Mouse (Mus musculus) intestine, embryonic 15.5 days (tissue): Measurements from ENCODE around the gene Zkscan17. TPM values are rescaled to one million over a fixed set of nuclear protein-coding genes. Genes with fewer than 3 reads are reported as not detected.
"Not testable (repeated sequence)": the region's sequence is repeated elsewhere in the genome, so short reads cannot be mapped to it uniquely, and the experiment has no call there.

Experiments used
- ATAC-seq: fragments of 200-750 bp; cut with Nextera tagmentation; 2 replicates; pipeline ENCODE4 v1.8.0; 2017; ENCODE audit warnings: moderate TSS enrichment, moderate library complexity
- H3K27ac ChIP-seq: fragments of 300-500 bp; sonication (generic); 2 replicates; pipeline ENCODE4 v1.5.1; 2015; ENCODE audit warnings: mild to moderate bottlenecking, inconsistent platforms
- H3K27me3 ChIP-seq: fragments of 300-500 bp; sonication (generic); replicated peaks from 2 replicates; pipeline ENCODE4 v1.6.1; 2015; ENCODE audit warnings: inconsistent platforms
- H3K36me3 ChIP-seq: fragments of 300-500 bp; sonication (generic); 2 replicates; pipeline ENCODE4 v1.6.1; 2015; ENCODE audit warnings: inconsistent platforms
- H3K4me1 ChIP-seq: fragments of 300-500 bp; sonication (generic); replicated peaks from 2 replicates; pipeline ENCODE4 v1.6.1; 2015; ENCODE audit warnings: inconsistent platforms
- H3K4me2 ChIP-seq: fragments of 300-500 bp; sonication (generic); replicated peaks from 2 replicates; pipeline ENCODE4 v1.6.1; 2015; ENCODE audit warnings: mild to moderate bottlenecking, inconsistent platforms
- H3K4me3 ChIP-seq: fragments of 300-500 bp; sonication (generic); replicated peaks from 2 replicates; pipeline ENCODE4 v1.5.1; 2015; ENCODE audit warnings: inconsistent platforms
- H3K9ac ChIP-seq: fragments of 300-500 bp; sonication (generic); 2 replicates; pipeline ENCODE4 v1.6.1; 2015; ENCODE audit warnings: inconsistent platforms
- H3K9me3 ChIP-seq: fragments of 300-500 bp; sonication (generic); 2 replicates; pipeline ENCODE4 v1.6.1; 2016; ENCODE audit warnings: inconsistent platforms
- WGBS: fragments of 180-500 bp; shearing (Covaris S2); methylation state at CpG from one replicate; pipeline ENCODE4 v1.1.7; 2015; 5-methylcytosine and 5-hydroxymethylcytosine counted together
- polyA plus RNA-seq: library from polyadenylated mRNA; unstranded; fragments of >200 nt; fragmentation: Nextera tagmentation; extraction: Ambion mirVana; gene quantifications from 2 replicates; pipeline ENCODE4 v1.2.1, GENCODE M21; 2015

The Zkscan17 gene
- polyA plus RNA-seq, result 16.3 and 16.4 TPM in 2 replicates

- no peak for ATAC-seq
- WGBS, result 48% methylated on average over 8 of the region's 8 CpGs
- Histone ChIP-seq H3K4me2 (no peak within 1 kb of the TSS), H3K27ac (no peak within 1 kb of the TSS), H3K27me3 (no peaks in the 10 kb centered on the region), H3K9me3 (no peaks in the 10 kb centered on the region), H3K9ac (no peak within 1 kb of the TSS), H3K4me1 (no peaks in the 10 kb centered on the region), H3K36me3 (no peaks in the 10 kb centered on the region), H3K4me3 (no peak within 1 kb of the TSS)
These were observed at the start of gene Zkscan17 for GRCm38 (mm10) chr11:59526472-59527080. TSS of gene Zkscan17 (minus strand) at chr11:59526751.

GRCm38 (mm10) chr11:59576135-59576534, 49.6 kb upstream of the Zkscan17 start, which contains the start of gene Olfr222:
TSS of gene Olfr222 (minus strand) at chr11:59576235.
- not testable (repeated sequence) for H3K36me3 ChIP-seq, ATAC-seq, H3K4me1 ChIP-seq, H3K4me2 ChIP-seq, H3K27ac ChIP-seq, H3K9ac ChIP-seq, H3K4me3 ChIP-seq, H3K9me3 ChIP-seq
- H3K27me3 ChIP-seq, result peaks cover 15% of the 10 kb centered on the region

DNA sequence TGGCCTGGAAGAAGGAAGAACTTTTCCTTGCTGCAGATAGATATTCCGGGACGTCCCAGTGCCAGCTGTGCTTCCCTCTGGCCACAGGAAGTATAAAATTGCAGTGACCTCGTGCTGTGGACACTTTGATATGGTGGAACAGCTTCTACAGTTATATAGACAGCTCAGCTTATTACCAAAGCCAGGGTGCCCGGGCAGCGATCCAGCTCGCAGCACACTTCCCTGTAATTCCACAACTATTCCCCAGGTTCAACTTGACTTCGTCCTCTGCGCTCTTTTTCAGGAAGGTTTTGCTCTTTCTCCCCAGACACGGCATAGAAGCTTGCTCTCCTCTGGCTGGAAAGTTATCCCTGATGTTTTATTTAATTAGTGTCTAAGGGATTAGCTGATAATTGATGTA, 49.2 kb upstream of the Zkscan17 start:
- 54% methylated on average over 9 of the region's 9 CpGs for WGBS
- no peak for ATAC-seq
- Histone ChIP-seq H3K4me3 (no peak overlapping the region), H3K9ac (no peak overlapping the region), H3K4me1 (no peaks in the 10 kb centered on the region), H3K4me2 (no peak overlapping the region), H3K27ac (no peak overlapping the region), H3K36me3 (no peaks in the 10 kb centered on the region), H3K27me3 (peaks cover 19% of the 10 kb centered on the region), H3K9me3 (no peaks in the 10 kb centered on the region)

GRCm38 (mm10) chr11:59569306-59569705, 42.8 kb upstream of the Zkscan17 start:
- Histone ChIP-seq H3K4me3 (no peak overlapping the region), H3K4me1 (no peaks in the 10 kb centered on the region), H3K36me3 (no peaks in the 10 kb centered on the region), H3K4me2 (no peak overlapping the region), H3K27ac (no peak overlapping the region), H3K27me3 (peaks cover 14% of the 10 kb centered on the region), H3K9me3 (no peaks in the 10 kb centered on the region), H3K9ac (no peak overlapping the region)
- 66% methylated on average over 3 of the region's 3 CpGs for WGBS
- ATAC-seq, result no peak

GRCm38 (mm10) chr11:59562837-59563236, 36.3 kb upstream of the Zkscan17 start:
- no peaks in the 10 kb centered on the region for H3K27me3 ChIP-seq
- H3K9me3 ChIP-seq, result no peaks in the 10 kb centered on the region
- H3K36me3 ChIP-seq, result no peaks in the 10 kb centered on the region
- no peak overlapping the region for H3K4me3 ChIP-seq
- no peaks in the 10 kb centered on the region for H3K4me1 ChIP-seq
- H3K4me2 ChIP-seq, result no peak overlapping the region
- ATAC-seq, result no peak
- WGBS, result 74% methylated on average over 9 of the region's 9 CpGs
- H3K9ac ChIP-seq, result no peak overlapping the region
- H3K27ac ChIP-seq, result no peak overlapping the region

GRCm38 (mm10) chr11:59562336-59562735, 35.8 kb upstream of the Zkscan17 start:
- Histone ChIP-seq H3K4me2 (no peak overlapping the region), H3K4me3 (no peak overlapping the region), H3K36me3 (no peaks in the 10 kb centered on the region), H3K27ac (no peak overlapping the region), H3K4me1 (no peaks in the 10 kb centered on the region), H3K27me3 (no peaks in the 10 kb centered on the region), H3K9ac (no peak overlapping the region), H3K9me3 (no peaks in the 10 kb centered on the region)
- 94% methylated on average over 4 of the region's 4 CpGs for WGBS
- ATAC-seq, result no peak

DNA sequence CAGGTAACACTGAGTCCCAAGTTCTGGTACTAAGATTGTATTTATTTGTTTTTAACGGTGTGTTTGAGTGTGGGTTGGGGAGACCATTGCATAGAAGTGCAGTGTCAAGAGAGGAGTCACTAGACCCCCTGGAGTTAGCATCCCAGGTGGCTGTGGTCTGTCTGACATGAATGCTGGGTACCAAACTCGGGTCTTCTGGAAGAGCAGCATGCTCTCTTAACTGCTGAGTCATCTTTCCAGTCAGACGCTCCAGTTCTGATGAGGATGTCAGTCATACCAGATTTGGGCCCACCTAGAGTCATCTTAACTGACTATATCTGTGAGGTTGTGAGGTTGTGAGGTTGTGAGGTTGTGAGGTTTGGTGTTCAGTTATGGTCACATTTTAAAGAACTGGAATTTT, 34.4 kb upstream of the Zkscan17 start:
- no peak for ATAC-seq
- Histone ChIP-seq H3K4me1 (no peaks in the 10 kb centered on the region), H3K4me3 (no peak overlapping the region), H3K27ac (no peak overlapping the region), H3K36me3 (no peaks in the 10 kb centered on the region), H3K4me2 (no peak overlapping the region), H3K9me3 (no peaks in the 10 kb centered on the region), H3K27me3 (no peaks in the 10 kb centered on the region), H3K9ac (no peak overlapping the region)
- WGBS, result 69% methylated on average over 3 of the region's 3 CpGs

DNA sequence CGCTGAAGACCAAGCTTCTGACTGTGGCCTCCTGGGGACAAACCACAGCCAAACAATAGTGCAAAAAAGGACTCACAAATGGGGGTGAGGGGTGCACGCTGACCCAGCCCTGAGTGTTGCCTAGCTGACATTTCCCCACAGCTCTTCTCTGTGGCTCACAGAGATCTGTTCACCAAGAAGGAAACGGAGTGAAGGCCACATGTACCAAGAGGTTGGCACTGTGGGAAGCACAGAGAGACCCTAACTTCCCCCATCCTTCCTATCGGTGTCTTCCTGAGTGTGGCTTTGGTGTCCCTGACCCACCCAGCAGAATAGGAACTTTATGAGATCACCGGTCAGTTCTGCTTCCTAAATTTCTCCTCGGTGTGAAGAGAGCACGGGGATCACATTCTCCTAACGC, 28.0 kb upstream of the Zkscan17 start:
- H3K9ac ChIP-seq, result no peak overlapping the region
- H3K27me3 ChIP-seq, result no peaks in the 10 kb centered on the region
- 86% methylated on average over 8 of the region's 8 CpGs for WGBS
- H3K4me3 ChIP-seq, result no peak overlapping the region
- no peaks in the 10 kb centered on the region for H3K9me3 ChIP-seq
- H3K4me1 ChIP-seq, result 0 out of 2 replicates have a peak, but pooled peaks cover 5% of the 10 kb centered on the region
- no peak for ATAC-seq
- no peaks in the 10 kb centered on the region for H3K36me3 ChIP-seq
- H3K4me2 ChIP-seq, result no peak overlapping the region
- H3K27ac ChIP-seq, result no peak overlapping the region

DNA sequence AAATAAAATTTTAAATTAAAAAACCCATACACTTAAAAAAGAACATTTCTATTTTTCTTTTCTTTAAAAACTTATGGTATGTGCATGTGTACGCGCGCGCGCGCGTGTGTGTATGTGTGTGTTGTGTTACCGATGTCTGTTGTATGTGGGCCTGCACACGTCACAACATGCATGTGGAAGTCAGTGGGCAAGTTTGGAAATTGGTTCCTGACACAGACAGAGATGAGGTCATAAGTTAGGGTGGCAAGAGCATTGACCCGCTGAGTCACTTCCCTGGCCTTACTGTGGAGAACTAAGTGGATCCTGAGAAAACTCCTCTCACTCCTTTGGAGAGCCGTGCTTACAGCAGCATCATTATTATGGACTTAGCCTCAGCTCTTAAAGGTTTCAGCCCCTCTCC, 27.6 kb upstream of the Zkscan17 start:
- no peak for ATAC-seq
- Histone ChIP-seq H3K4me2 (no peak overlapping the region), H3K36me3 (no peaks in the 10 kb centered on the region), H3K27me3 (no peaks in the 10 kb centered on the region), H3K4me3 (no peak overlapping the region), H3K9me3 (no peaks in the 10 kb centered on the region), H3K4me1 (0 out of 2 replicates have a peak, but pooled peaks cover 5% of the 10 kb centered on the region), H3K9ac (no peak overlapping the region), H3K27ac (no peak overlapping the region)
- WGBS, result 94% methylated on average over 11 of the region's 11 CpGs

GRCm38 (mm10) chr11:59544005-59544404, 17.5 kb upstream of the Zkscan17 start:
- Histone ChIP-seq H3K27me3 (no peaks in the 10 kb centered on the region), H3K4me3 (no peak overlapping the region), H3K9me3 (no peaks in the 10 kb centered on the region), H3K36me3 (no peaks in the 10 kb centered on the region), H3K27ac (no peak overlapping the region), H3K4me1 (no peaks in the 10 kb centered on the region), H3K9ac (no peak overlapping the region), H3K4me2 (no peak overlapping the region)
- no peak for ATAC-seq
- 77% methylated on average over 9 of the region's 9 CpGs for WGBS

GRCm38 (mm10) chr11:59543376-59543775, 16.8 kb upstream of the Zkscan17 start:
- H3K9ac ChIP-seq, result no peak overlapping the region
- WGBS, result 76% methylated on average over 3 of the region's 3 CpGs

DNA sequence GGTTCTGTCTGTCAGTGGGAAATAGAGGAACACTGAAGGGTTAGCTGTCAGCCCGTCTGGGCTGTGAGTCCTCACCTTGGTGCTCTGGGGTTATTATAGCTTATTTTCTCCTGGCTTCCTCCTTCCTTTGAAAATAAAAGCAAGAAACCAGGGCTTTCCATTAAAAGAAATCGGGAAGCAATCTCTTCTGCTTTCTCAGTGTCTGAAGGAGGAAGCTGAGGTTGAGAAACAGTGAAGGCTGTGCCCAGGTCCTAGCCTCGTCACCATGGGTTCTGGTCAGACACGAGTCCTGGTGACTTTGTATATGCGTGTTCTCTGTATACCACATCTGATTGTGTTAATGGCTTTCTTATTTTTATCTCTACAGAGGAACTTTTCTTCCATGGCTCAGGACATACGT, 15.9 kb upstream of the Zkscan17 start:
- Histone ChIP-seq H3K36me3 (no peaks in the 10 kb centered on the region), H3K9ac (no peak overlapping the region), H3K4me1 (0 out of 2 replicates have a peak, but pooled peaks cover 4% of the 10 kb centered on the region), H3K4me3 (no peak overlapping the region), H3K4me2 (no peak overlapping the region), H3K27me3 (no peaks in the 10 kb centered on the region), H3K27ac (no peak overlapping the region), H3K9me3 (no peaks in the 10 kb centered on the region)
- no peak for ATAC-seq
- 80% methylated on average over 6 of the region's 6 CpGs for WGBS

More at GRCm38 (mm10) chr11:59543376-59543775, 16.8 kb upstream of the Zkscan17 start:
- ATAC-seq, result no peak
- Histone ChIP-seq H3K4me3 (no peak overlapping the region), H3K27ac (no peak overlapping the region), H3K36me3 (no peaks in the 10 kb centered on the region), H3K4me2 (no peak overlapping the region), H3K4me1 (0 out of 2 replicates have a peak, but pooled peaks cover 2% of the 10 kb centered on the region), H3K9me3 (no peaks in the 10 kb centered on the region), H3K27me3 (no peaks in the 10 kb centered on the region)

GRCm38 (mm10) chr11:59541324-59541723, 14.8 kb upstream of the Zkscan17 start, which contains the start of gene Nlrp3:
TSS of gene Nlrp3 (plus strand) at chr11:59541568.
- Histone ChIP-seq H3K4me1 (0 out of 2 replicates have a peak, but pooled peaks cover 4% of the 10 kb centered on the region), H3K9me3 (no peaks in the 10 kb centered on the region), H3K4me3 (no peak within 1 kb of the TSS), H3K36me3 (no peaks in the 10 kb centered on the region), H3K27me3 (no peaks in the 10 kb centered on the region), H3K9ac (no peak within 1 kb of the TSS), H3K27ac (no peak within 1 kb of the TSS), H3K4me2 (no peak within 1 kb of the TSS)
- WGBS, result 59% methylated on average over 3 of the region's 3 CpGs
- no peak for ATAC-seq
